Mouse (Mus musculus) skeletal muscle tissue, adult 2 months (tissue): ENCODE results near the gene Gm49450.
"Not testable (repeated sequence)": the region's sequence is repeated elsewhere in the genome, so short reads cannot be mapped to it uniquely, and the experiment has no call there.

ENCODE experiments used
- DNase-seq: peaks from one replicate; pipeline ENCODE4 v3.0.0-alpha.2; 2012; ENCODE audit warnings: low read depth, low spot score

Gm49450 gene

DNA sequence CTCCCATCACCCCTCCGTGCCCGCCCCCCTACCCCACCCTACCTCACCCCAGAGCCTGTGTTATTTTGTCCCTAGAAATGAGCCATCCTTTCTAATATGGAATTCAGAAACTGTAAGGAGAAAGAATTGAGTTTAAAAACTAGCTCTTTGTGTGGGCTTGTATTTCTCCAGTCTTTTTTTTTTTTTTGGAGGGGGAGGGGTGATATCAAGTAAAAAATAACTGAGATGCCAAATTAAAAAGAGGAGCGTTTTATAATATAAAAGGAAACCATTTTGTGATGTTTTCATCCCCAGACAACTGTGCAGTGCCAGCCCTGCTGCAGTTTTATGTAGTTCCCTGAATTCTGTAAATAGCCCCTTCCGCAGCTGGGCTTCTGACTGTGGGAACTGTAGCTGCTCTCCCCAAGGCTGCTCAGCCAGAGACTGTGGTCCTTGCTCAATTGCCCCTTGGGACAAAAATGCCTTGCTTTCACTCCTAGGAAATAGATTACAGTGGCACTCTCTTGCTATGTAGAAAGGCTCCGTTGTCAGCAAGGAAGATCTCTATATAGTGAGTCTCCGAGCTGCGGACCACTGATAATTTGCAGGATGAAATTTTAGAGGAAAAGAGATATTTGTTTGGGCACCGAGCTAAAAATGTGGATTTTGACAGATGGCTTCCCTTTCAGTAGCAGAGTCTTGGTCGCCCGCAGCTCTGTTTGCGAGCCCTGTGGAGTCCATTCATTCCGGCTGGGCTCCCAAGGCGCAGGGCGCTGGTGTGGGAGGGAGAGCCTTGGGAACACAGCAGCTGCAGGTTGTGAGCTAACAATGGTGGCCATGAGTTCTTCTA lies 1.3 kb upstream of the Gm49450 start:
- DNase-seq, result no peak

DNA sequence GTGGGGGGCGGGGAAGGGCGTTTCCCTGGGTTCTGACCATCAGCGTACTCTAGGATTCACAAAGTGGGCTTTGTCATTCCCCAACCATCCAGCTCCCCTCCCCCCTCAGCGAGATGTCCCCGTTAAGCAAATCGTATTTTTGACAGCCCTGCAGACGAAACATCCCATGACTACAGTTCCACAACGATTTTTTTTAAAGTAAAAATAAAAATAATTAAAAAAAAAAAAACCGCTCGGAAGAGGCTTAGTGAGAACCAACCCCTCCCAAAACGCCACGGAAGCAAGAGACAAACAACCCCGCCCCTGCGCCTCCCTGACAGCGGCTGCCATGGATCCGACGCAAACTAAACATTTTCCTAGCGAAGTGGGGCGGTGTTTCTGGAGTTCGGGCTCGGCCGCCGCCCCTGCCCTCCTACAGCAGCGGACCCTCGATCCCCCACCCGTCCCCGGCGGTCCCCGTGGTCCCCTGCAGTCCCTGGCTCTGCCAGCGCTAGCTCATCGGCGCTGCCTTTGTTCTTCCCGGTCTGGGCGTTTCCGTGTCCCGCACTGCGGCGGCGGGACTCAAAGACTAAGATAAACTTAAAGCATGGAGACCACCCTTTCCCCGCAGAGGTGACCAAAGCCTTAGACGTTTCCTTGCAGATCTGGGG lies 475 bp downstream of the Gm49450 start:
- peak; percentile 29 for DNase-seq

DNA sequence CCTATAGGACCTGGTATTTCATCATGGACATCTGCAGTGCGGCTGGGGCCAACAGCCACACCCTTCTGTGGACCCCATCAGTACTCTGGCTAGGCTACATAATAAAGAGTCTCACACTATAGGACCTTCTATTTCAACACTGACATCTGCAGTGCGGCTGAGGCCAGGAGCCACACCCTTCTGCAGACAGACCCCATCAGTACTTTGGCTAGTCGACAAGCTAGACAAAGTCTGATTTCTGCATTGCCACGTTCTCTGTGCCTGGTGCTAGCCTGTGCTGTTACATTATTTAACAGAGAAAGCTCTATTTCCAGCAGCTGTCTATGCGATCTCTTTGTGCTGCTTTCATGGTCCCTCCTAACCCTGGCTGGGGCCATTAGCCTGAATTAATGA lies 1.3 kb downstream of the Gm49450 start:
- DNase-seq, result no peak

DNA sequence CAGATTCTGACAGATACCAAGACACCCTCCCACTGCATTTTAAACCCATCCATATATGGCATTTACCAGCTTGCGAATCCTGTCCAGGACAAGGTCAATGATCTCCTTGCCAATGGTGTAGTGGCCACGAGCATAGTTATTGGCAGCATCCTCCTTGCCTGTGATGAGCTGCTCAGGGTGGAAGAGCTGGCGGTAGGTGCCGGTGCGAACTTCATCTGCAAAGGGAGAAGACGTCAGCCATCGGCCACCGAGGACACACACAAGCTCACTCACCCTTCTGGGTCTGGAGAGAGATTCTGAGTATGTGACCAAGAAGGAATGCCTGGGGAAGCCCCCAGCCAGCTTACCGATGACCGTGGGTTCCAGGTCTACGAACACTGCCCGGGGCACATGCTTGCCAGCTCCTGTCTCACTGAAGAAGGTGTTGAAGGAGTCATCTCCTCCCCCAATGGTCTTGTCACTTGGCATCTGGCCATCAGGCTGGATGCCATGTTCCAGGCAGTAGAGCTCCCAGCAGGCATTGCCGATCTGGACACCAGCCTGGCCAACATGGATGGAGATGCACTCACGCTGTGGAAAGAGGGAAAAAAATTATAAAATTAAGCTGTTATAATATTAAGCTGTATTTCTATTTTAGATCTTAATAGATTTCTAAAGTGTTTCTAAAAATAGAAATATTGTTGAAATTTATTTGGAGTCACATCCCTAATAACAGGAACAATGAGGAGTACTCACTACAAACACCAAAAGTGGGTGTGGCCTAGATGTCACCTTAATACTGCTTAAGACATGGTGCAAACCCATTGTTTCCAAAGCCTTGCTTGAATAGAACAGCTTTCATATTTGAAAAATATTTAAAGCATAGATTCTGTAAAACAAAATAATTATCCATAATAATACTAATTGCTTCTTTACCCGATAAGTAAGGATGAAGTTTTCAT lies 2.0 kb downstream of the Gm49450 start:
- not testable (repeated sequence) for DNase-seq

DNA sequence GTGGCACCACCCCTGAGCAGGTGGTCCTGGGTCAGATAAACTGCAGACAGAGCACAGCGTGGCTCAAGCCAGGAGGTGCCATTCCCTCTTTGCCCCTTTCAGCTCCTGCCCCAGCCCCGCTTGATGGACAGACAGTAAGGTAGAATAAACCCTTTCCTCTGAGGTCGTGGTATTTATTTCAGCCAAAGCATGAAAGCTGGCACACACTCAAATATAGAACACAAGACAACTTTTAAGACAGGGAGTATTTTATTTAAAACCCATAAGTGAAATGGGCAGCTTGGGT lies 3.8 kb downstream of the Gm49450 start:
- no peak for DNase-seq

DNA sequence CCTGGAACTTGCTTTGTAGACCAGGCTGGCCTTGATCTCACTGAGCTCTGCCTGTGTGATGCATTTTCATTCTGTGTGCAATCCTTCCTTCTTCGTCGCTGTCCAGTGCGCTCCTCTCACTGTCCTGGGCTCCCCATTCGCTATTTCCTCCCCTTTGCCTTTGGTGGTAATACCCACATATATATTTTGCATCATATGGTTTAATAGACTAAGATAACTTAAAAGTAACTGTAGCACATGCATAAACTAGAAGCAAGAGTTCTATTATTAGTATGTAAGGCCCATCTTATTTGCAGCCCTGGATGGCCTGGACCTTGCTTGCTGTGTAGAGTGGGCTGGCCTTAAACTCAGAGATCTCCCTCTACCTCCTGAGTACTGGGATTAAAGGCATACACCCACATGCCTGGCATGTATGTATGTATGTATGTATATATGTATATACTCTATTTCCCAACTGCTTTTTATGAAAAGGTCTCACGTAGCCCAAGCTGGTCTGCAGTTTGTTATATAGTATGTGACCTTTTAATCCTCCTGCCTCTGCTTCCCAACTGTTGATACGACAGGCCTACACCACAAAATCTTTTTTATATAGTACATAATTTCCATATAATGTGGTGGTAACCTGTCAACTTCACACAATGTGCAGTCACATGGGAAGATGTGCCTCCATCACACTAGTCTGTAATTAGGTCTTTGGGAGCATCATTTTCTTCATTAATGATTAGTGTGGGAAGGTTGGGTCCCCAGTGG lies 4.3 kb downstream of the Gm49450 start:
- DNase-seq, result no peak

DNA sequence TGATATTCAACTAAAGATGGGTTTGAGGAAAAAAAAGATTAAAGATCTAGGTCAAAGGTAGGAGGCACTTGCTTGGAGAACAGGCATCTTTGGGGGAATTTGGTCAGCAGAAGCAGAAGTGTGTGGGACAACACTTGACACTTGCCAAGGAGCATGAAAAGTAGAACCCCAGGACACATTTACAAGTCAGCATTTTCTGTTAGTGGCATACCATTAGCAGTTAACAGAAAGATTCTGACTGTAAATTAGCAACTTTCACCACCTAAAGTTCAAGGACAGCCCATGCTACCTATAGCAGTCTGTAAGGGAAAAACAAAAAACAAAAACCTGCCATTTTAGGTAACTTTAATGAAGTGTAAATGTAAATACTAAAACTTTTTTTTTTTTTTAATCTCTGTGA lies 5.0 kb downstream of the Gm49450 start:
- no peak for DNase-seq

DNA sequence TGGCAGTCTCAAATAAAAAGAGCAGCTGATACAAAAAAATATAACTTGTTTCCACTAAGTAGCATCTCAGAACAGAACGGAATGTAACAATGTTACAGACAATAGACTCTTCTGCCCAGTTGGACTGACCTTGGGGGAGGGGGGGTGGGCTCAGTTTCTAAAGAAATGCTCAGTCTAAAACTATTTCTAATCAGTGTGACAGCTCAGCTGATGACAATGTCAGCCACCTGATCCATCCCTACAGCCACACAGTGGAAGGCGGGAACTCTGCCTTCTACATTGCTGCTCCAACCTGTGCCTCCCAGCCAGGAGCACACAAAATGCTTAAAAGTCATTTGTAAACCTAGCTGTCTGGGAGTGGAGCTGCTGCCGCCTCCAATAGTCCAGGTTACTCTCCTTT lies 5.5 kb downstream of the Gm49450 start:
- no peak for DNase-seq

DNA sequence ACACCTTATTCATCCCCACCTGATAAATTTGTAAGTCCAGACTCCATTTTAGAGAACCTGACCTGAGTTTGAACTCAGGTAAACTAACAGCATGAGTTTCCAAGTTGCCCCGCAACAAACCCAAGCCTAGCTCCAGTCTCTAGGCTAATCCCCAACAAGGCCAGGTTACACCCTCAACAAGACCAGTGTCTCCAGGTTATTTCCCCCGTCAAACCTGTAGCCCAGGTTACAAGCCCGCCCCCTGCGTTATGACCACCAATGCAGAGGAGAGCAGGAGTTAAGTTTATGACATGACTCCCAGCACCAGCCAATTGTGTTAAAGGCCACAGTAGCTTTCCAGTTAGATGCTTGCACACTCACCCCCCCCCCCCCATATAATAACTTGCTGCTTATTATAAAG lies 10.2 kb downstream of the Gm49450 start:
- no peak for DNase-seq

DNA sequence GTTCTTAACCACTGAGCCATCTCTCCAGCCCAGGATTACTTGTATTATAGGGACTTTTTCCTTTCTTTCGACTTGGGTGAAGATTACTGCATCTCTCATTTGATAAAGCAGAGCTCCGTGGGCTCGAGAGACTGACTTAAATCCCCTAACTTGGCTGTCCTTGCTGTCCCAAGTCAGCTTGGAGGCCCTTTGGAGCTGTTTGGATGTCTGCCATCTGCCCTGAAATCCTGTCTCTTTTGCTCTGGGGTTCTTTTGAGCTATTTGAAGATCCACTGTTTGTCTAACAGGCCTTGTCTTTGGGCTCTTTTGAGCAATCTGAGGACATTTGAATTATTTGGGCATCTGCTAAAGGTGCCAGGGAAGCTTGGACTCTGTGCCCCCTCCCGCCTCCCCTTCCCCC lies 11.3 kb downstream of the Gm49450 start:
- DNase-seq, result no peak

DNA sequence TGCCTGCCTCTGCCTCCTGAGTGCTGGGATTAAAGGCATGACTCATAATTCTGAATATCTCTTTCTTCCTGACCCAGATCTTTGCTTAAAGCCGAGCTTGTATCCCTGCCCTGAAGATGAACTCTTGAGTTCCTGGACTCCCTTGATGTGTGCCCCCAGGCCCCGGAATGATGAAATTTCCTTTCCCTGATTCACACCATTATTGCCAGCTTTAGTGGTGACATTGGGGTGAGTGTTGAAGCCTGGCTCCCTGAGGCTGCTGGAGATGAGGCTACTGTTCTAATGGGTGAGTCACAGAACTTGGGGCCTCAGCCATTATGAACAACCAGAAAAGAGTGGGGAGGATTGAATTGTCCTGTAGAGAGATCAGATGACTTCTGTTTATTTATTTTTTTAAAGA lies 11.8 kb downstream of the Gm49450 start:
- DNase-seq, result no peak

DNA sequence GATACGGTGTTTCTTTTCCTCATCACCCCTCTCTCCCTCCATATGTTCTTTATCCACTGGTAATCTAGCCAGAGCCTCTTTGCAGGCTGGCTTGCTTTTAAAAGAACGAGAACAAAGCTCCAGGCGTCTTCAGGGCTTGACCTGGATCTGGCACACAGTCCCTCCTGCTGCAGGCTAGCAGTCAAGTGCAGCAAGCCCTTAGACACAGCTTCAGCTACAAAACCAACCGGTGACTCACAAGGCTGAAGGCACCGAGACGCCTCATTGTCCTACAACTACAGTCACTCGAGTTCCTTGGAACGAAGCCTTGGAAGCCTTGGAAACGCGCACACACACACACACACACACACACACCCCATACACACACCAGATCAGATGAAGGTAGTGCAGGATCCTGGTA lies 12.5 kb downstream of the Gm49450 start:
- no peak for DNase-seq

DNA sequence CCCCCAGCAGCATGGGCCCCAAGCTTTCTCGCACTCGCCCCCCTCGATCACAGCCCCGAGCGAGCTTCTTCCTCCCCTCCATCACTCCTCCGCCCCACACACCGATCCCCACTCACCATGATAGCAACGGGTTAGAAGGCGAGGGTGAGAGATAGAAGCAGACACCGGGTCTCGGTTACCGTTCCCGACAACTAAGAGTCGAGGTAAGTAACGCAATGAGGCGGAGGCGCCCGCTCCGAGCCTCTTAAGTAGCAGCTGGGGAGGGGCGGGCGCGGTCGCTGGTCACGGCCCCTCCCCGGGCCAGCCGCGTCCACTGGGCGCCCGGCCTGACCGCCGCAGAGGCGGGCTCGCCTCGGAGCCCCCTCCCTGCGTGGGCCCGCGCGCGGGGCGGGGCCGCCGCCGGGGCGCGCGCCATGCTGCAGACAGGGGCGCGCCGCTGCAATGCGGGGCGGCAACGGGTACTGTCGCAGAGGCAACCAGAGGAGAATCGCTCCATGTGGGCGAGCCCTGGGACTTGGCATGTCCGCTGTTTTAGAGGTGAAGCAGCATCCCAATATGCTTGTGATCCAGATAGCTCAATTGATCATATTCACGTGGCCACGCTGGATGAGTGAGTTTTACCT lies 19.0 kb downstream of the Gm49450 start, which contains the start of gene Tuba1b:
Gene Tuba1b, minus strand, starts transcription at position 349 of the 623 bp plus-strand sequence.
- peak; percentile 85 for DNase-seq

DNA sequence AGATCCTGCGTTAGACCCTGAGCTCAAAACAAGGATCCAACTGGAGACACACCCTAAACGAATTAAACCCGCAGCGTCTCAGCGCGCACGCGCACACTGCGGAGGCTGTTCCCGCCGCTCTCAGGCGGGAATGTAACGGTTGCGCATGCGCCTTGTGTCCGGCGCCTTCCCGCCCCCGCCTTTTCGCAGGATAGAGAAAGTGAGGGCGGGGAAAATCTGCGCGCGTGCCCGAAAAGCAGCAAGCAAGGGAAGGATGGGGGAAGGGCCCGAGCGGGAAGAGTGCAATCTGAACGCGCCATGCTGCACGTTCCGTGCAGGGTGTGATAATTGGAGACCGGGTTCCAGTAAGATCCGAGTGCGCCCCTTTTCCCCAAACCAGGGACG lies 19.5 kb downstream of the Gm49450 start:
- peak; percentile 95 for DNase-seq

DNA sequence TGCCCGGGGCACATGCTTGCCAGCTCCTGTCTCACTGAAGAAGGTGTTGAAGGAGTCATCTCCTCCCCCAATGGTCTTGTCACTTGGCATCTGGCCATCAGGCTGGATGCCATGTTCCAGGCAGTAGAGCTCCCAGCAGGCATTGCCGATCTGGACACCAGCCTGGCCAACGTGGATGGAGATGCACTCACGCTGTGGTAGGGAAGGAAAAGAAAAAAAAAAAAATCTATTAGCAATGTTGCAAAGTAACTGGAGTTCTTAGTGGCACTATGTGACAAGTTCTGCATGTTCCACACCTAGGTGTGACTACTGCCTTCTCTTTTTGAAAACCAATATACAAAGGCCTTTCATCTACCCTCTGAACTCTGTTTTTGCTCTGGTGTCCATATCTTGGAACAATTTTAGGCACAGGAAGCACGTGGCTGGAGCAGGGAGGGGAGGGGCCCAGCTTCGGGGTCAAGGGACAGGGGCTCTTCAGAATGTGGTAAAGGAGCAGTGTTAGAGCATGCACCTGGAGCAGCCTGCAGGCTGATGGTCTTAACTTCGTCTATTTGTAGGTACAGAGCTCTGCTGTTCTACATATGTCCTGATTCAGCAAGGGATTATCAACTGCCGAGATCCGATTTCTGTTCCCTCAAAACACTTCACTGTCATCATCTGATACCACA lies 20.2 kb downstream of the Gm49450 start:
- peak; percentile 17 for DNase-seq

DNA sequence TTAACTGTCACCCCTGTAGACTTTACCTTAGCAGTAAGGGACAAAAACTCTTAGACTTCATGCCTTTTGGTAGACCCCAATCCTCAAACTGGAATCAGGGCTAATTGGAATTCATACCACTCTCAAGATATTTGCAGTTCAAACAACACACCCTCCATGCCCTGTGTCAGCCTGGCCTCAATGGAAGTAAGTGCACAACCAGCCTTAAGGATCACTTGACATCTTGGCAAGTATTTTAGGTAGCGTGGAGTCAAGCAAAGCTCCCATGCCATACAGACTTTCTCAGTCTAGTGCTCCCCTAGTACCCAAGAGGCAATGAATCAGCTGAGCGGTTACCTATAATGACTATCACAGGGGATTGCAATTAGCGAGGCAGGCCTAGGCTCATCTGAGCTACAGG lies 22.4 kb downstream of the Gm49450 start:
- DNase-seq, result no peak

DNA sequence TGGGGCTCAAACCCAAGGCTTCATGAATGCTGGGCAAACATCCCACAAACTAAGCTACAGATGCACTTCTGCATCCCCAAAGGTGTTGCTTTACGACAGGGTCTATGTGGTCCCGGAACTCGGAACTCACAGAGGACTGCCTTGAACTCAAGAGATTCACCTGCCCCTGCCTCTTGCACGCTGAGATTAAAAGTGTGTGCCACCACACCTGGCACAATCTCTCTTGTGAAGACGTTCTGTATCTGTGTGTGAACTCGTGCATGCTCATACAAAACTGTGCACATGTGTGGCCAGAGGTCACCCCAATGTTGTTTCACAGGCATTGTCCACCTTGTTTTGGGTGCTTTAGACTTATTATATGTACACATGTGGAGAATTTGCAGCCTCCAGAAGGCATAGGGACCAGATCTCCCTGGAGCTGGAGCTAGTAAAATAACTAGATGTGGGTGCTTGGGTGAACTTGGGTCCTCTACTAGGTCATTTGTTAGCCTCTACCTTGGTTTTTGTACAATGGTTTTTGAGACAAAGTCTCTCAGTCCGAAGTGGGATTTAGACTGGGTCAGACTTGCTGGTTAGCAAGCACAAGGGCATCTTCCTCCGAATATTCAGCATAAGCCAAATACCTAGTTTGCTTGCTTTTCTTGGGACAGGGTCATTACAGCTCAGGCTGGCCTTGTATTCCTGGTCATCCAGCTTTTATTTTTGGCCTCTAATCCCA lies 23.2 kb downstream of the Gm49450 start:
- no peak for DNase-seq

DNA sequence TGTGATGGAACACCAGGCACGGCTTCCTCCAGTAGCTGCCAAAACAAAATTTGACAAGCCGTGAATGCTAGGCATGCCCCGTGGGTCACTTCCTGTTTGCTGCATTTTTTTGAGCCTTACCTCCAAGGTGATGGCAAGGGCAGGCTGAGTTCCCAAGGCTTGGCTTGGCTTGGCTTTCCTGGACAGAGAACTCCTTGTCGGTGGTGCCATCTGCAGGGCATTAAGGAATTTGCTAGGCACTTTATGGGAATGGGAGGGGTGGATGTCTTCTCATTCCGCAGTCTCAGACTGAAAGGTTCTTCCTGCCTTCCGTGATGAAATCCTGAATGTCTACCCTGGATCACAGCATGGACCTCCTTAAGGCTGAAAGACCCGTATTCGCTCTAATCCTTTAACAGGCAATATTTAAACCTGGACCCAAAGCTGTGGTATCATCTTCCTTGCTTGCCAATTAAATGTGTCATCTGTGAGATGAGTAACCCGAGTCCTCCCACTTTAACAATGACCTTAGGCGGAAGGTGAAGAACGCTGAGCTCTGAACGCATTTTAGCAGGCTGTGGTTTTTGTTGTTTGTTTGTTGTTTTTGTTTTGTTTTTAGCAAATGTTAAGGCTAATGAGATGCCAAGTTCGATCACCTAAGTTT lies 24.6 kb downstream of the Gm49450 start:
- DNase-seq, result peak; percentile 59

DNA sequence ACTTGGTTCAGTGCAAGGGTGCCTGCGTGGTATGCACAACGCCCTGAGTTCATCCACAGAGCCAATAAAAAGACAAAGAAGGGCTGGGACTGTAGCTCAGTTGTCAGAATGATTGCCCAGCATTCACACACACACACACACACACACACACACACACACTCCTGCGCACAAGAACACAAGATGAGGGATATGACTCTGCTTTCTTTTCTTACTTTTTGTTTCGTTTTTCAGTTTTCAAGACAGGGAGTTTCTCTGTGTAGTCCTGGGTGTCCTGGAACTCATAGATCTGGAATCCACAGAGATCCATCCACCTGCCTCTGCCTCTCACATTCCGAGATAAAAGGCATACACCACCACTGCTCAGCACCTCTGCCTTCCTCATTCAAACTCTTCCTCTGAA lies 25.8 kb downstream of the Gm49450 start:
- DNase-seq, result no peak

DNA sequence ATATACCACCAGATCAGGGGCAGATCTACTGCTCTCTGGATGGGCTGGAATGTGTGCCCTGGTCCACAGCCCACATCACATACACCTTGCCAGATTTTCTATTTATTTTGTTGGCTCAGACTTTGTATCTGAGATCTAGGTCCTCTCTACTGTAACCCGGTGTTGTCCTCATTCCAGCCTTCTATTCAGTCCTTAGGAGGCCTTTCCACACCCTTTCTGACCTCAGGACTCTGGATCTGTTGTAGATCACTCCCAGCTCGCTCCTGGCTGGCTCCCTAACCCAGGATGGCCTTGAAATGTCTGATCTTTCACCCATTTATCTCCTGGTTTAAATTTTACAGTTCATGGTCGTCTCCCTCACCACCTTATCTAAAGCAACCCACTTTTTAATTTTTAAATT lies 28.7 kb downstream of the Gm49450 start:
- no peak for DNase-seq
